Mouse (Mus musculus): Measurements from ENCODE around the gene Omt2b.

GRCm38 (mm10) chr9:78378113-78378785 lies 50.9 kb downstream of the Omt2b start, which contains the start of gene Ooep:
- TF ChIP-seq CTCF (IDR thresholded peaks at IDR 0.05; ENCODE audit: low read depth) (no peak), EP300 (IDR thresholded peaks at IDR 0.05; ENCODE audit: low read depth) (no peak)
